In the genomic region with DNA sequence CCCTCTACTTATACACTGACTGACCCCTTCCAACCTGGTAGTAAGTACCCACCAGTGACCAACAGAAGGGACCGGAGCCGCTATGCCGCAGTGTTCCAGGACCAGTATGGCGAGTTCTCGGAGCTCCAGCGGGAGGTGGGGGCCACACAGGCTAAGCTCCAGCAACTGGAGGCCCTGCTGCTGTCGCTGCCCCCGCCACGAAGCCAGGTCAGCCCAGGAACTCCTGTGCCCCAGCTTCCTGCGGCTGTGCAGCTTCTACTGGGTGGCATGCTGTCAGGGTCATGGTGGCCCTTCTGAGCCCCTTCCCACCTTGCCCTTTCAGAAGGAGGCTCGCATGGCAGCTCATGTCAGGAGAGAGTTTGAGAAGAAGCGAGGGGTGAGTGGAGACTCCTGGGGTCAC, we compare ENCODE assay signal across 13 mouse cellular contexts. TPM values are rescaled to one million over a fixed set of nuclear protein-coding genes. Genes with fewer than 3 reads are reported as not detected.
A peak's percentile ranks its signal among the peaks of the same experiment; 100 is the strongest.
DNase-seq lines count a peak whose midpoint lies in the region; ATAC-seq and TF ChIP-seq lines count a peak whose summit lies in the region.
"Had no signal": no experiment of that assay in that cellular context is flagged by ENCODE, and none has a peak within 500 bp of the region (broad histone marks: within the 10 kb centered on the region; RNA-seq: fewer than 3 reads in every experiment).

No protein-coding gene starts in this region.

- no peak overlapping the region for H3K27ac ChIP-seq in kidney, adult 2 months (ENCODE audit: insufficient read depth, low read depth, low read length)
- no peak overlapping the region for H3K27ac ChIP-seq in liver, embryonic 13.5 days

- ATAC-seq in liver, embryonic 13.5 days (ENCODE audit: low read depth): no peak

- no peak overlapping the region for H3K4me3 ChIP-seq in kidney, adult 2 months (ENCODE audit: insufficient read depth, low read depth, low read length)
- H3K4me3 ChIP-seq in liver, embryonic 13.5 days (replicated peaks): no peak overlapping the region

- H3K9ac ChIP-seq in liver, embryonic 13.5 days: no peak overlapping the region
- H3K9ac ChIP-seq: hindbrain, embryonic 12.5 days had no signal

- H3K4me2 ChIP-seq in liver, embryonic 13.5 days: peak overlapping the region; percentile 70; the same call in 1 of the 2 replicates

- 83% methylated on average over 12 of the region's 12 CpGs for WGBS in kidney, adult 2 months
- WGBS in liver, embryonic 13.5 days (ENCODE audit: insufficient replicate concordance): 87% methylated on average over 12 of the region's 12 CpGs

- peak; percentile 69 for DNase-seq in cerebellum, adult 9-11 months
- DNase-seq in cerebellum, postnatal 4 days (ENCODE audit: low spot score in 2 of 2): no peak
- DNase-seq in kidney, adult 2 months: peak; percentile 12
- DNase-seq in kidney, adult 18-20 months: no peak
- DNase-seq in retina, postnatal 1 day: peak; percentile 25
- no peak for DNase-seq in retina, embryonic 14.5 days (ENCODE audit: low spot score)
- DNase-seq in liver, embryonic 13.5 days: no peak
- DNase-seq in frontal cortex, adult 2 months (ENCODE audit: extremely low spot score in 1 of 2, low spot score in 1 of 2): no peak
- DNase-seq: adrenal gland, postnatal 25 days; layer of hippocampus, adult 9-11 months; lung, adult 2 months; thymus, adult 2 months had no signal

- peaks cover 24% of the 10 kb centered on the region for H3K4me1 ChIP-seq in kidney, adult 2 months (ENCODE audit: control insufficient read depth, insufficient read depth, low read length)
- peaks cover 76% of the 10 kb centered on the region for H3K4me1 ChIP-seq in liver, embryonic 13.5 days (replicated peaks)

- no peak for TF ChIP-seq CTCF in kidney, adult 2 months (conservative IDR thresholded peaks at IDR 0.05; ENCODE audit: insufficient read depth, insufficient read length, low read depth, low read length)

- H3K9me3 ChIP-seq in liver, embryonic 13.5 days (replicated peaks): no peaks in the 10 kb centered on the region
- H3K9me3 ChIP-seq: hindbrain, embryonic 12.5 days had no signal

- peak; percentile 6 for TF ChIP-seq POLR2A in kidney, adult 2 months (IDR thresholded peaks at IDR 0.05; ENCODE audit: low read depth, low read length)

- H3K36me3 ChIP-seq in kidney, adult 2 months (ENCODE audit: control insufficient read depth, insufficient read depth, low read length): peaks cover 2% of the 10 kb centered on the region; the same call in 1 of the 2 replicates
- H3K36me3 ChIP-seq in liver, embryonic 13.5 days: peaks cover 41% of the 10 kb centered on the region

- no peaks in the 10 kb centered on the region for H3K27me3 ChIP-seq in kidney, adult 2 months (replicated peaks; ENCODE audit: control insufficient read depth, insufficient read depth, low read length)
- H3K27me3 ChIP-seq in liver, embryonic 13.5 days: peaks cover 18% of the 10 kb centered on the region
- H3K27me3 ChIP-seq: hindbrain, embryonic 12.5 days had no signal

RNA-seq across cellular contexts. Expression of a gene that starts 1.3 kb away (rescaled TPM):
- 12.5 and 14.2 TPM in 2 replicates for polyA plus RNA-seq in kidney, adult 2 months (2012; rRNA removed)
- 4.3 and 4.4 TPM in 2 replicates for polyA plus RNA-seq in liver, embryonic 13.5 days (2015; fragmentation: Nextera tagmentation; extraction: Ambion mirVana)
- 11.4 and 12.9 TPM in 2 replicates for polyA plus RNA-seq in frontal cortex, adult 2 months (2012; rRNA removed)

RNA-seq across cellular contexts. Expression of a gene that starts 5.8 kb away (rescaled TPM):
- polyA plus RNA-seq in kidney, adult 2 months (2012; rRNA removed): 111 and 127 TPM in 2 replicates
- 52.1 and 55.8 TPM in 2 replicates for polyA plus RNA-seq in liver, embryonic 13.5 days (2015; fragmentation: Nextera tagmentation; extraction: Ambion mirVana)
- polyA plus RNA-seq in frontal cortex, adult 2 months (2012; rRNA removed): 174 and 195 TPM in 2 replicates

RNA-seq across cellular contexts. Expression of a gene that starts 9.3 kb away (rescaled TPM):
- polyA plus RNA-seq in kidney, adult 2 months (2012; rRNA removed): 177 and 264 TPM in 2 replicates
- polyA plus RNA-seq in liver, embryonic 13.5 days (2015; fragmentation: Nextera tagmentation; extraction: Ambion mirVana): 18.8 and 19.2 TPM in 2 replicates
- polyA plus RNA-seq in frontal cortex, adult 2 months (2012; rRNA removed): 42.5 and 42.8 TPM in 2 replicates

RNA-seq across cellular contexts. Expression of a gene that starts 23.2 kb away (rescaled TPM):
- polyA plus RNA-seq in kidney, adult 2 months (2012; rRNA removed): 38.5 and 43.4 TPM in 2 replicates
- 2.6 and 2.8 TPM in 2 replicates for polyA plus RNA-seq in liver, embryonic 13.5 days (2015; fragmentation: Nextera tagmentation; extraction: Ambion mirVana)
- 8.9 and 11.8 TPM in 2 replicates for polyA plus RNA-seq in frontal cortex, adult 2 months (2012; rRNA removed)

RNA-seq across cellular contexts. Expression of a gene that starts 24.2 kb away (rescaled TPM):
- polyA plus RNA-seq in kidney, adult 2 months (2012; rRNA removed): 153 and 162 TPM in 2 replicates
- polyA plus RNA-seq in liver, embryonic 13.5 days (2015; fragmentation: Nextera tagmentation; extraction: Ambion mirVana): 65.1 and 74.8 TPM in 2 replicates
- 131 and 140 TPM in 2 replicates for polyA plus RNA-seq in frontal cortex, adult 2 months (2012; rRNA removed)

Comparison
In these comparisons a context has a peak if more than half of its experiments do, and no peak if none do; other contexts are left out.
1. DNase-seq: peak in cerebellum, adult 9-11 months (single experiment), kidney, adult 2 months (single experiment) and retina, postnatal 1 day (single experiment); none in cerebellum, postnatal 4 days (0 of 2), kidney, adult 18-20 months (single experiment), retina, embryonic 14.5 days (single experiment), liver, embryonic 13.5 days (single experiment) and frontal cortex, adult 2 months (0 of 2).